Mouse (Mus musculus): Measurements from ENCODE around the gene Ctsg. TPM values are rescaled to one million over a fixed set of nuclear protein-coding genes. Genes with fewer than 3 reads are reported as not detected.

Ctsg gene
- total and polyA plus RNA-seq, 2 experiments from 2014 or later = 0.21 TPM; not detected in 1

- no peaks in the 10 kb centered on the region for H3K9me3 ChIP-seq (ENCODE audit: low read length)
- H3K4me3 ChIP-seq (ENCODE audit: low read depth, low read length) = no peak overlapping the region
- 83% methylated on average over 13 of the region's 13 CpGs for WGBS
- no peaks in the 10 kb centered on the region for H3K4me1 ChIP-seq (ENCODE audit: insufficient read depth, low read length)
- H3K27ac ChIP-seq (ENCODE audit: low read depth, low read length) = no peak overlapping the region
- no peak for TF ChIP-seq CTCF (IDR thresholded peaks at IDR 0.05)
- H3K9ac ChIP-seq (replicated peaks; ENCODE audit: low read length, poor library complexity, severe bottlenecking) = no peak overlapping the region
- ATAC-seq (ENCODE audit: low FRiP score) (no peak), DNase-seq (ENCODE audit: low spot score) (no peak)
- no peak overlapping the region for H3K4me2 ChIP-seq (ENCODE audit: low read depth, low read length, poor library complexity, severe bottlenecking)
- H3K36me3 ChIP-seq (ENCODE audit: insufficient read depth, low read length) = no peaks in the 10 kb centered on the region
- H3K27me3 ChIP-seq (ENCODE audit: insufficient read depth, low read length) = no peaks in the 10 kb centered on the region
Measured at GRCm38 (mm10) chr14:56105447-56106180, 3.2 kb upstream of the Ctsg start.

DNA sequence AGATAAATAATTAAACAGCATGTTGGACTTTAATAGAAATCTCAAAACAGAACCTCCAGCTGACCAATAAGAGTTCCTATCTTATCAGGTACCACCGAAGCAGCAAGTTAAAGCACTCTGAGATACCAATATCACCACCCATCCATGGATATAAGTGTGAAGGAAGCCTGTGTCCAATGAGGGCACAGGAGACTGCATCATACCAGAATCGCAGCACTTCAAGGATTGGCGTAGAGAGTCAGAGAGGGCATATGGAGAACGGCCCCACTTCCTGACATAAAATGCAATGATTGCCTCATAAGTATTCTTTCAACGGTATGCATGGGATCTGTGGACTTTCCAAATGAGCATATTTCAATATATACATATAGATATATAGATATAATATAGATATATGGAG is 2.6 kb upstream of the Ctsg start:
- no peak for ATAC-seq (ENCODE audit: low FRiP score)
- no peak for DNase-seq (ENCODE audit: low spot score)
- H3K4me2 ChIP-seq (ENCODE audit: low read depth, low read length, poor library complexity, severe bottlenecking) = no peak overlapping the region
- TF ChIP-seq CTCF (IDR thresholded peaks at IDR 0.05) = no peak
- H3K4me1 ChIP-seq (ENCODE audit: insufficient read depth, low read length) = no peaks in the 10 kb centered on the region
- no peaks in the 10 kb centered on the region for H3K27me3 ChIP-seq (ENCODE audit: insufficient read depth, low read length)
- H3K9me3 ChIP-seq (ENCODE audit: low read length) = no peaks in the 10 kb centered on the region
- WGBS = 95% methylated on average over 5 of the region's 5 CpGs
- no peaks in the 10 kb centered on the region for H3K36me3 ChIP-seq (ENCODE audit: insufficient read depth, low read length)
- no peak overlapping the region for H3K27ac ChIP-seq (ENCODE audit: low read depth, low read length)
- H3K9ac ChIP-seq (replicated peaks; ENCODE audit: low read length, poor library complexity, severe bottlenecking) = no peak overlapping the region
- H3K4me3 ChIP-seq (ENCODE audit: low read depth, low read length) = no peak overlapping the region

DNA sequence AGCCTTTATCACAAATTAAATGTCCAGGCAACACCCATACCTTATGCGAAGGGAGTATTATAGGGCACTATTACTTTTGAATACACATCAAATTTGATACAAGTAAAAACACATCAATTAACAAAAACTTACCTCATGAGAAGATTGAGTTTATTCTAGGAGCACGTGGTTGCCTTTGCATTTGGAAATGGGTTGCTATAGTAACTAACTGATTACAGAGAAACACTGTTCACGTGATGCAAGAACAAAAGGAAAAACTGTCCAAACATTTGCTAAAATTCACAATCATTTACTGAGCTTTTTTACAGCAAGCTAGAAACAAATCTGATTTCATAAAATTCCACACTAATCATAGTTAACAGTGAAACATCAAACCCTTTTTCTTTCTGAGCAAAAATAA is 1.1 kb upstream of the Ctsg start:
- Histone ChIP-seq H3K27ac (ENCODE audit: low read depth, low read length) (no peak overlapping the region), H3K4me1 (ENCODE audit: insufficient read depth, low read length) (no peaks in the 10 kb centered on the region), H3K36me3 (ENCODE audit: insufficient read depth, low read length) (no peaks in the 10 kb centered on the region), H3K27me3 (ENCODE audit: insufficient read depth, low read length) (no peaks in the 10 kb centered on the region), H3K9ac (replicated peaks; ENCODE audit: low read length, poor library complexity, severe bottlenecking) (no peak overlapping the region), H3K4me3 (ENCODE audit: low read depth, low read length) (no peak overlapping the region), H3K4me2 (ENCODE audit: low read depth, low read length, poor library complexity, severe bottlenecking) (no peak overlapping the region), H3K9me3 (ENCODE audit: low read length) (no peaks in the 10 kb centered on the region)
- no peak for DNase-seq (ENCODE audit: low spot score)
- 51% methylated on average over 3 of the region's 3 CpGs for WGBS
- no peak for TF ChIP-seq CTCF (IDR thresholded peaks at IDR 0.05)
- ATAC-seq (ENCODE audit: low FRiP score) = no peak

DNA sequence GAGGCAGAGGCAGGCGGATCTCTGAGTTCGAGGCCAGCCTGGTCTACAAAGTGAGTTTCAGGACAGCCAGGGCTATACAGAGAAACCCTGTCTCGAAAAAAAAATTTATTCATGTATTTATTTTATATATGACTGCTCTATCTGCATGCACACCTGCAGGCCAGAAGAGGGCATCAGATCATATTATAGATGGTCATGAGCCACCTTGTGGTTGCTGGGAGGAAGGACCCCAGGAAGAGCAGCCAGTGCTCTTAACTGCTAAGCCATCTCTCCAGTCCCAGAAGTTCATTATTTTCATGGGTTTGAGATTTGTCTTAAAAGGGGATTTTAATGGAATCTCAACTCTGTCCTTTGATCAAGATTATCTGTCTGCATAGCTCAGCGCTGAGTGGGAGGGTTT is 3.4 kb downstream of the Ctsg start:
- no peak overlapping the region for H3K4me2 ChIP-seq (ENCODE audit: low read depth, low read length, poor library complexity, severe bottlenecking)
- no peak overlapping the region for H3K9ac ChIP-seq (replicated peaks; ENCODE audit: low read length, poor library complexity, severe bottlenecking)
- TF ChIP-seq CTCF (IDR thresholded peaks at IDR 0.05) = peak; percentile 64
- WGBS = 77% methylated on average over 4 of the region's 4 CpGs
- H3K36me3 ChIP-seq (ENCODE audit: insufficient read depth, low read length) = no peaks in the 10 kb centered on the region
- no peak overlapping the region for H3K27ac ChIP-seq (ENCODE audit: low read depth, low read length)
- DNase-seq (ENCODE audit: low spot score) (peak; percentile 22), ATAC-seq (ENCODE audit: low FRiP score) (no peak)
- H3K27me3 ChIP-seq (ENCODE audit: insufficient read depth, low read length) = no peaks in the 10 kb centered on the region
- H3K9me3 ChIP-seq (ENCODE audit: low read length) = no peaks in the 10 kb centered on the region
- no peak overlapping the region for H3K4me3 ChIP-seq (ENCODE audit: low read depth, low read length)
- no peaks in the 10 kb centered on the region for H3K4me1 ChIP-seq (ENCODE audit: insufficient read depth, low read length)

DNA sequence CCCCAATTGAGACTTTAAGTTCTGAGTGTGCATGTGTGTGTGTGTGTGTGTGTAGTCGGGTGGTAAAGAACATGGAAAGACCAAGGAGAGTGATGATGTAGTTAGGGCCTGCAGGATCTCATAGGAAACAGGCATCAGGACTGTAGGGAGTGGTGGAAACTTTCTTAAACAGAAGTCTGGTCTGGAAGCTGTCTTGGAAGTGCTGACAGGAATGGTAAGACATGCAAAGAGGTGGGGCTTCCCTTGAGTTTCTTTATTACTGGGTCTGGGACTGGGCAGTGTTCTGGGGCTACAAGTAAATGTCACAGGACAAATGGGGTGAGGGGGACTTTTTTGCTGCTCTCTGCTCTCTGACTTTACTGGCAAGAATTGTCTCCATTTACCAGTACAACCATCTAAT is 4.8 kb downstream of the Ctsg start:
- Histone ChIP-seq H3K36me3 (ENCODE audit: insufficient read depth, low read length) (no peaks in the 10 kb centered on the region), H3K4me2 (ENCODE audit: low read depth, low read length, poor library complexity, severe bottlenecking) (no peak overlapping the region), H3K4me1 (ENCODE audit: insufficient read depth, low read length) (no peaks in the 10 kb centered on the region), H3K9ac (replicated peaks; ENCODE audit: low read length, poor library complexity, severe bottlenecking) (no peak overlapping the region), H3K4me3 (ENCODE audit: low read depth, low read length) (no peak overlapping the region), H3K27ac (ENCODE audit: low read depth, low read length) (no peak overlapping the region), H3K9me3 (ENCODE audit: low read length) (no peaks in the 10 kb centered on the region), H3K27me3 (ENCODE audit: insufficient read depth, low read length) (no peaks in the 10 kb centered on the region)
- DNase-seq (ENCODE audit: low spot score) = no peak
- WGBS = 93% methylated on average over 1 of the region's 1 CpGs
- TF ChIP-seq CTCF (IDR thresholded peaks at IDR 0.05) = no peak
- no peak for ATAC-seq (ENCODE audit: low FRiP score)

GRCm38 (mm10) chr14:56093353-56093752 is 9.0 kb downstream of the Ctsg start:
- no peak overlapping the region for H3K4me2 ChIP-seq (ENCODE audit: low read depth, low read length, poor library complexity, severe bottlenecking)
- WGBS = 76% methylated on average over 2 of the region's 2 CpGs
- TF ChIP-seq CTCF (IDR thresholded peaks at IDR 0.05) = no peak
- H3K9ac ChIP-seq (replicated peaks; ENCODE audit: low read length, poor library complexity, severe bottlenecking) = no peak overlapping the region
- ATAC-seq (ENCODE audit: low FRiP score) = no peak
- H3K36me3 ChIP-seq (ENCODE audit: insufficient read depth, low read length) = no peaks in the 10 kb centered on the region
- no peak overlapping the region for H3K27ac ChIP-seq (ENCODE audit: low read depth, low read length)
- no peak for DNase-seq (ENCODE audit: low spot score)
- H3K4me3 ChIP-seq (ENCODE audit: low read depth, low read length) = no peak overlapping the region
- H3K4me1 ChIP-seq (ENCODE audit: insufficient read depth, low read length) = no peaks in the 10 kb centered on the region
- H3K27me3 ChIP-seq (ENCODE audit: insufficient read depth, low read length) = no peaks in the 10 kb centered on the region
- no peaks in the 10 kb centered on the region for H3K9me3 ChIP-seq (ENCODE audit: low read length)

Measured in midbrain, postnatal 0 days (tissue).